Mouse (Mus musculus) MEL (cell line): ENCODE data around the gene Topaz1. TPM values are rescaled to one million over a fixed set of nuclear protein-coding genes. Genes with fewer than 3 reads are reported as not detected.

Source experiments
- DNase-seq: peaks from one replicate; pipeline ENCODE4 v3.0.0; 2011; ENCODE audit warnings: low read depth, low spot score
- H3K27ac ChIP-seq: 2 replicates; pipeline ENCODE4 v1.5.1; 2012; ENCODE audit warnings: low read depth, mild to moderate bottlenecking, control low read depth, low read length, moderate library complexity; ENCODE audit not compliant: control insufficient read depth
- H3K27me3 ChIP-seq, 2 experiments: fragments of 150-350 bp in 1 of 2; sonication (generic) in 1 of 2; 2 replicates each; pipeline ENCODE4 v1.6.1; 2012; ENCODE audit warnings: low read length in 2 of 2, mild to moderate bottlenecking in 2 of 2, improper control_type of control experiment in 1 of 2, moderate library complexity in 1 of 2; ENCODE audit not compliant: insufficient read depth in 2 of 2, control insufficient read depth in 1 of 2
- H3K36me3 ChIP-seq, 2 experiments: 2 replicates each; pipeline ENCODE4 v1.6.1; 2012 to 2014; ENCODE audit warnings: low read length in 2 of 2, improper control_type of control experiment in 1 of 2, inconsistent platforms in 1 of 2, mild to moderate bottlenecking in 1 of 2; ENCODE audit not compliant: insufficient read depth in 2 of 2, control insufficient read depth in 1 of 2
- H3K4me1 ChIP-seq, 2 experiments: fragments of 150-350 bp in 1 of 2; sonication (generic) in 1 of 2; 2 replicates each; pipeline ENCODE4 v1.6.1; 2012; ENCODE audit warnings: low read length in 2 of 2, improper control_type of control experiment in 1 of 2, mild to moderate bottlenecking in 1 of 2; ENCODE audit not compliant: insufficient read depth in 2 of 2, control insufficient read depth in 1 of 2
- H3K4me3 ChIP-seq, 2 experiments: fragments of 150-350 bp in 1 of 2; sonication (generic) in 1 of 2; 2 replicates each; pipeline ENCODE4 v1.5.1; 2012; ENCODE audit warnings: low read depth in 2 of 2, low read length in 2 of 2, mild to moderate bottlenecking in 2 of 2, moderate library complexity in 2 of 2, control low read depth in 1 of 2, improper control_type of control experiment in 1 of 2; ENCODE audit not compliant: control insufficient read depth in 1 of 2, insufficient read depth in 1 of 2
- H3K79me2 ChIP-seq: 2 replicates; pipeline ENCODE4 v1.6.1; 2012; ENCODE audit warnings: mild to moderate bottlenecking, low read length, moderate library complexity; ENCODE audit not compliant: control insufficient read depth, poor library complexity, insufficient read depth
- H3K9ac ChIP-seq: 2 replicates; pipeline ENCODE4 v1.6.1; 2012; ENCODE audit warnings: low read depth, mild to moderate bottlenecking, control low read depth, low read length, moderate library complexity; ENCODE audit not compliant: control insufficient read depth, poor library complexity, severe bottlenecking
- H3K9me3 ChIP-seq: fragments of 150-350 bp; sonication (generic); replicated peaks from 2 replicates; pipeline ENCODE4 v1.6.1; 2012; ENCODE audit warnings: mild to moderate bottlenecking, low read length, improper control_type of control experiment, moderate library complexity; ENCODE audit not compliant: insufficient read depth
- CHD1 ChIP-seq: IDR thresholded peaks from 2 replicates; pipeline ENCODE4 v1.6.1; 2012; ENCODE audit warnings: low read depth, mild to moderate bottlenecking, inconsistent platforms, low read length, improper control_type of control experiment
- CTCF ChIP-seq, 3 experiments: IDR thresholded peaks in 2 of 3; conservative IDR thresholded peaks in 1 of 3; 2 replicates each; pipeline ENCODE4 v1.5.1; 2011 to 2012; ENCODE audit warnings: low read length in 3 of 3, low read depth in 2 of 3, mild to moderate bottlenecking in 2 of 3, improper control_type of control experiment in 1 of 3, inconsistent platforms in 1 of 3, mixed read lengths in 1 of 3, moderate library complexity in 1 of 3; ENCODE audit not compliant: control insufficient read depth in 1 of 3, insufficient read depth in 1 of 3, poor library complexity in 1 of 3, severe bottlenecking in 1 of 3
- ELF1 ChIP-seq: IDR thresholded peaks from 2 replicates; pipeline ENCODE4 v1.6.1; 2014; ENCODE audit warnings: low read depth, mild to moderate bottlenecking, inconsistent platforms, low read length, improper control_type of control experiment, moderate library complexity
- HCFC1 ChIP-seq: IDR thresholded peaks from 2 replicates; pipeline ENCODE4 v1.6.1; 2012; ENCODE audit warnings: low read depth, mild to moderate bottlenecking, inconsistent platforms, low read length, improper control_type of control experiment, moderate library complexity
- MAFK ChIP-seq: IDR thresholded peaks from 2 replicates; pipeline ENCODE4 v1.6.1; 2011; ENCODE audit warnings: low read depth, mild to moderate bottlenecking, low read length, improper control_type of control experiment, borderline replicate concordance
- MXI1 ChIP-seq: IDR thresholded peaks from 2 replicates; pipeline ENCODE4 v1.6.1; 2011; ENCODE audit warnings: mild to moderate bottlenecking, low read depth, low read length, improper control_type of control experiment
- NRF1 ChIP-seq: IDR thresholded peaks from 2 replicates; pipeline ENCODE4 v1.6.1; 2014; ENCODE audit warnings: low read depth, mild to moderate bottlenecking, inconsistent platforms, low read length, improper control_type of control experiment, moderate library complexity; ENCODE audit not compliant: poor library complexity, insufficient read depth, severe bottlenecking
- POLR2A ChIP-seq, 2 experiments: IDR thresholded peaks; 2 replicates each; pipeline ENCODE4 v1.6.1; 2011 to 2012; ENCODE audit warnings: low read length in 2 of 2, mild to moderate bottlenecking in 2 of 2, control low read depth in 1 of 2, improper control_type of control experiment in 1 of 2, low read depth in 1 of 2, moderate library complexity in 1 of 2; ENCODE audit not compliant: control insufficient read depth in 1 of 2, insufficient read depth in 1 of 2, poor library complexity in 1 of 2
- RAD21 ChIP-seq: IDR thresholded peaks from 2 replicates; pipeline ENCODE4 v1.6.1; 2011; ENCODE audit warnings: mild to moderate bottlenecking, low read depth, low read length, improper control_type of control experiment
- SIN3A ChIP-seq: IDR thresholded peaks from 2 replicates; pipeline ENCODE4 v1.6.1; 2012; ENCODE audit warnings: low read length, improper control_type of control experiment, inconsistent platforms
- UBTF ChIP-seq: IDR thresholded peaks from 2 replicates; pipeline ENCODE4 v1.6.1; 2012; ENCODE audit warnings: low read depth, mild to moderate bottlenecking, inconsistent platforms, low read length, improper control_type of control experiment, moderate library complexity, borderline replicate concordance; ENCODE audit not compliant: insufficient read depth
- USF2 ChIP-seq, 2 experiments: IDR thresholded peaks; 2 replicates each; pipeline ENCODE4 v1.6.1; 2011 to 2012; ENCODE audit warnings: improper control_type of control experiment in 2 of 2, low read length in 2 of 2, borderline replicate concordance in 1 of 2, inconsistent platforms in 1 of 2, low read depth in 1 of 2, mild to moderate bottlenecking in 1 of 2; ENCODE audit not compliant: insufficient read depth in 1 of 2
- ZMIZ1 ChIP-seq: IDR thresholded peaks from 2 replicates; pipeline ENCODE4 v1.6.1; 2012; ENCODE audit warnings: low read depth, mild to moderate bottlenecking, inconsistent platforms, low read length, improper control_type of control experiment, moderate library complexity
- polyA plus RNA-seq, 2 experiments: library from polyadenylated mRNA; stranded (reverse) in 1 of 2; unstranded in 1 of 2; fragments of >175 nt in 1 of 2; fragments of >200 nt in 1 of 2; gene quantifications; 2 replicates each; pipeline versions ENCODE4 v1.2.1 to v1.2.4; 2012; ENCODE audit warnings: low replicate concordance in 2 of 2, low read depth in 1 of 2; ENCODE audit not compliant: insufficient read length in 2 of 2, insufficient read depth in 1 of 2, missing spikeins in 1 of 2
- total RNA-seq: library from RNA; depleted of rRNA; stranded (reverse); fragments of 300-350 nt; gene quantifications from 2 replicates; pipeline ENCODE4 v1.2.3, GENCODE M21; 2012; rRNA removed

Gene Topaz1
- total RNA-seq (not detected in 2 replicates), polyA plus RNA-seq (not detected)

DNA sequence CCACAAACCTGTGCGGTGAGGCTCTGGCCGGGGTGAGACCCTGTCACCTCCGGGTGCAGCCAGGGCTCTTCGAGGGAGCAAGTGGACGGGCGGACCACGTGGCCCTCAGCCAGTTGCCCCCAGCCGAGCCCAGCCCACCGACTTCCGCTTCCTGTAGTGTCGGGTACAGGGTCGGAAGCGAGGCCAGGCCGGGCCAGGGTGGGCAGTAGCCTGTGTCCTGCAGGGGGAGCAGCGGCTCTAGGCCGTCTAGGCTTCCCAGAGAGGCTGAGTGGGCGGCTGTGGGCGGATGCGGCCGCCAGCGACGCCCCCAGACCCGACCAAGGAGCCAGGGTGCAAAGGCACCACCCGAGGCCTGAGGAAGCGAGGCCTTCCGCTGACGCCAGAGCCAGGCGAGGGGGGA, at the start of gene Topaz1:
TSS of gene Topaz1 (plus strand) at position 287 of the 400 bp plus-strand sequence.
- H3K79me2 ChIP-seq, result no peaks in the 10 kb centered on the region
- H3K4me3 ChIP-seq, result no peak within 1 kb of the TSS
- H3K9ac ChIP-seq, result no peak within 1 kb of the TSS
- no peaks in the 10 kb centered on the region for H3K4me1 ChIP-seq
- no peaks in the 10 kb centered on the region for H3K9me3 ChIP-seq
- TF ChIP-seq ELF1, result no peak
- no peak for TF ChIP-seq CHD1
- TF ChIP-seq HCFC1, result no peak
- TF ChIP-seq RAD21, result no peak
- no peak for TF ChIP-seq MAFK
- TF ChIP-seq POLR2A (IDR thresholded peaks at IDR 0.05; ENCODE audit: control insufficient read depth in 1 of 2, insufficient read depth in 1 of 2, low read depth in 1 of 2, low read length in 2 of 2, poor library complexity in 1 of 2), result no peak
- TF ChIP-seq ZMIZ1, result no peak
- TF ChIP-seq NRF1, result no peak
- no peak for TF ChIP-seq CTCF (IDR thresholded peaks at IDR 0.05 in 2 of 3, conservative IDR thresholded peaks at IDR 0.05 in 1 of 3; ENCODE audit: control insufficient read depth in 1 of 3, insufficient read depth in 1 of 3, low read depth in 2 of 3, low read length in 3 of 3, poor library complexity in 1 of 3, severe bottlenecking in 1 of 3)
- TF ChIP-seq, all 39 proteins: peak for 0
- H3K27me3 ChIP-seq, result peaks cover 0 to 3% of the 10 kb centered on the region in 2 experiments; a peak in 1 of 4 replicates
- no peak for DNase-seq
- no peaks in the 10 kb centered on the region for H3K36me3 ChIP-seq
- no peak within 1 kb of the TSS for H3K27ac ChIP-seq

GRCm38 (mm10) chr9:122701817-122702216, 45.3 kb upstream of the Topaz1 start:
- Histone ChIP-seq H3K4me1 (no peaks in the 10 kb centered on the region), H3K36me3 (no peaks in the 10 kb centered on the region), H3K27ac (no peak overlapping the region), H3K4me3 (no peak overlapping the region), H3K79me2 (no peaks in the 10 kb centered on the region), H3K9me3 (no peaks in the 10 kb centered on the region), H3K27me3 (no peaks in the 10 kb centered on the region; a peak in 3 of 4 replicates)
- DNase-seq, result peak; percentile 53
- TF ChIP-seq UBTF (no peak), MXI1 (peak; percentile 51; the same call in 1 of the 2 replicates), NRF1 (no peak), SIN3A (peak; percentile 54; the same call in 1 of the 2 replicates)
- TF ChIP-seq, all 39 proteins: peak for 2
- no peak overlapping the region for H3K9ac ChIP-seq

GRCm38 (mm10) chr9:122713836-122714235, 33.3 kb upstream of the Topaz1 start:
- H3K9me3 ChIP-seq, result no peaks in the 10 kb centered on the region
- DNase-seq, result no peak
- no peak overlapping the region for H3K27ac ChIP-seq
- peaks cover 0 to 6% of the 10 kb centered on the region in 2 experiments; a peak in 2 of 4 replicates for H3K36me3 ChIP-seq
- H3K79me2 ChIP-seq, result no peaks in the 10 kb centered on the region
- H3K27me3 ChIP-seq, result no peaks in the 10 kb centered on the region; a peak in 2 of 4 replicates
- H3K9ac ChIP-seq, result no peak overlapping the region
- H3K4me1 ChIP-seq, result peaks cover 0 to 10% of the 10 kb centered on the region in 2 experiments; a peak in 2 of 4 replicates
- TF ChIP-seq USF2 (IDR thresholded peaks at IDR 0.05; ENCODE audit: borderline replicate concordance in 1 of 2, insufficient read depth in 1 of 2, low read depth in 1 of 2, low read length in 2 of 2), result no peak
- TF ChIP-seq ZMIZ1, result no peak
- no peak for TF ChIP-seq NRF1
- no peak for TF ChIP-seq CTCF (IDR thresholded peaks at IDR 0.05 in 2 of 3, conservative IDR thresholded peaks at IDR 0.05 in 1 of 3; ENCODE audit: control insufficient read depth in 1 of 3, insufficient read depth in 1 of 3, low read depth in 2 of 3, low read length in 3 of 3, poor library complexity in 1 of 3, severe bottlenecking in 1 of 3)
- TF ChIP-seq, all 39 proteins: peak for 0
- H3K4me3 ChIP-seq, result no peak overlapping the region
